Mouse (Mus musculus) kidney, postnatal 10 days (tissue): ENCODE data around the gene Olfr688.

Source experiments
- DNase-seq: peaks from one replicate; pipeline ENCODE4 v3.0.0; 2021; ENCODE audit warnings: mixed read lengths

Olfr688 gene

DNA sequence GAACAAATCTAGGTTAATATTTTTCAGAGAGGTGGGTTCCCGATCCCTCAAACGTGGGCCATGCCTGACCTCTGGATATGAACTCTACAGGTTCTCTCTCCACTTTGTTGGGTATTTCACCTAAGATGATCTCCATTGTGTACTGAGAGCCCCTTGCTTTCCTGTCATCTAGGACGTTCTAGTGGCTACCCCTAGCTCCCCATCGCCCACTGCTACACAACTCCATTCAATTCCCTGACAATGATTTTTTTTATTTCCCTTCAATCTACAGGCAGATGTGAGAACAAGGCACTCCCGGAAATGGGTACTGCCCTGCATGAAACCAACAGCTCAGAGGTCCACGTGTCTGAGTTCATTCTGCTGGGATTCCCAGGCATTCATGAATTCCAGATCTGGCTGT lies at the start of gene Olfr688:
Gene Olfr688 (plus strand): TSS at position 301 of the 400 bp plus-strand sequence.
- no peak for DNase-seq

DNA sequence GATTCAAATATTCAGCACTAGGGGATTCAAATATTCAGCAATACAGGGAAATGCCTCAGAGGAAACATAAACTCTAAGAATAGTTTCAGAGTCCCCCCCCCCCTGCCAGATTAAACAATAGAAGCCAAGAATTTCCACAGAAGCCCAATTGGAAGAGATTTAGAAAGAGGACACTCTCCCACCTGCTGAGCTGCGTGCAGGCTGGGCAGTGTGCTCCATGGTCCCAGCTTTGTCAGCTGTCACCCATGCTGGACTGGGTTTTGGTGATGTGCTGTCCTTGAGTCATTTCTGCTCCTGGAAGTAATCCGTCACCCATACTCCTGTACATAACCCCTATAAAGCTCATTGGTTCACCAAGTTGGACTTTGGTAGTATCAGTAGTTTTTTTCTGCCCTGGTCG lies 40.2 kb upstream of the Olfr688 start:
- DNase-seq, result peak; percentile 10

DNA sequence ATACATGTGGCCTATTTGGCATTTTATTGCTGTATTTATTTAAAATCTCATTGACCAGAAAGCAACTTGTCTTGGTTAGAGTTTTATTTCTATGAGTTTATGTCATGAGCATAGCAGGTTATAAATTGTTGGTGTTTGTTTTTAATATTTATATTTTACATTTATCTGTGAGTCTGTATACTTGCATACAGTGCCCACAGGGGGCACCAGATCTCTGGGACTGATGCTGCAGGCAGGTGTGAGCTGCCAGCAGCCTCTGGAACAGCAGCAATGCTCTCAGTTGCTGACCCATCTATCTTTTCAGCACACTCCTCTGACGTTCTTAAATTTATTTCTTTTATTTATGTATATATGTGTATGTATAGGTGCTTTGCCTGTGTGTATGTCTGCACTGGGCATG lies 39.7 kb upstream of the Olfr688 start:
- DNase-seq, result peak; percentile 16

DNA sequence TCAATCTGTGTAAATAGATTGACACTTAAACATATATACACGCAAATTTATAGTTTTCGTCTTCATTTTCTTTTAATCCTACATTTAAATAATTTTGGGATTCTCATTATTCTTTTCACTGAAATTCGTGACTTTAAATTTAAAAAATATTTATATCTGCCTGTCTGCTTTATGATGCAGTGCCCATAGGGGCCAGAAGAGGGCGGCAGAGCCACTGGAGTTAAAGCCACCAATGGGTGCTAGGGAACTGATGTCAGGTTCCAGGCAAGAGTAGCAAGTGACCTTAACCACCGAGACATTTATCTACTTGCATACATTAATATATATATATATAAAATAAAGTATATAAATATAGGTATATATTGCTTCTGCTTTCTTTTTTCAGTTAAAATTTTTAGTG lies 31.2 kb upstream of the Olfr688 start:
- DNase-seq, result peak; percentile 41

DNA sequence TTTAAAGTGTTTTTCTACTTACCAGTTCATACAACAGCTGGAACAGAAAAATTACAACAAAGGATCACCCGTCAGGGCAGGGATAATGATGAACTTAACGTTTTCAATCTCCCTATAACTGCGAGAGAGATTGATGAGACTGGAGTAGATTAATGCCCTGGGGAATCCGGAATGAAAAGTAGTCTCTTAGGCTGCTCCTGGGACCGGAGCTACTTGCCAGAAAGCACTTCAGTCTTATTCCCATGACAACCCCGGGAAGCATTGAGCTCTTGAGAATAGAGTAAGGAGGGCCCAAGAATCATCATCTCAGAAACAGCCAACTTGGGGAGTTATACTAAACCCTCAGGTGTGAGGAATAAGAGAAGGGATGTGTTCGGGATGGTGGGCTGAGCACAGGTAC lies 15.5 kb upstream of the Olfr688 start:
- DNase-seq, result no peak

DNA sequence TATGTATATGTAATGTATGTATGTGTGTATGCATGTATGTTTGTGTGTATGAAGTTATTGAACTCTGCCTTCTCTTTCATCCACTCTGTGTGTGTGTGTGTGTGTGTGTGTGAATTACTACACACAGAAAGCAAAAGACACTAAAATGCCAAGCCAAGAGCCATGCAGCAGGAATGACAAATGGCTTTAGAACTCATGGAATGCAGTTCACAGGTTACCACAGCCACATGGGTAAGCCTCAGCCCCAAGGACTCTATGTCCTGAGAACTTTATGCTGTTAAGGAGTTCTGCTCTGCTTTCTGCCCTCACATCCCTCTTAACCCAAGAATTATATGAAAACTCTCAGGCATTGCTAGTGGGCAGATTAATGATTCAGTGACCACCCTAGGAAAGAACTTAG lies 2.2 kb downstream of the Olfr688 start:
- no peak for DNase-seq

DNA sequence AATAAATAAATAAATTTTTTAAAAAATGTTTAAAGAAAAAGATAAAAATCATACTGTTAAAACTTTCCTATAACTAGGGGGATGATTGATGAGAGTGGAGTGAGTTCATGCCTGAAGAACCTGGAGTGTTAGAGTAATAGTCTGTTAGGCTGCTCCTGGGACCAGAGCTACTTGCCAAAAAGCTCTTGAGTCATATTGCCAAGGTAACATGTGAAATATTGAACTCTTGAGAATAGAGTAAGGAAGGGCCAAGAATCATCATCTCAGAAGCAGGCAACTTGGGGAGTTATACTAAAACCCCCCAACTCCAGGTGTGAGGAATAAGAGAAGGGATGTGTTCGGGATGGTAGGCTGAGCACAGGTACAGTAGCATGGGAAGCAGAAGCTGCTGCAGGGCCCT lies 23.0 kb downstream of the Olfr688 start, which contains the start of gene Olfr689:
Gene Olfr689 (plus strand): TSS at position 301 of the 400 bp plus-strand sequence.
- no peak for DNase-seq

DNA sequence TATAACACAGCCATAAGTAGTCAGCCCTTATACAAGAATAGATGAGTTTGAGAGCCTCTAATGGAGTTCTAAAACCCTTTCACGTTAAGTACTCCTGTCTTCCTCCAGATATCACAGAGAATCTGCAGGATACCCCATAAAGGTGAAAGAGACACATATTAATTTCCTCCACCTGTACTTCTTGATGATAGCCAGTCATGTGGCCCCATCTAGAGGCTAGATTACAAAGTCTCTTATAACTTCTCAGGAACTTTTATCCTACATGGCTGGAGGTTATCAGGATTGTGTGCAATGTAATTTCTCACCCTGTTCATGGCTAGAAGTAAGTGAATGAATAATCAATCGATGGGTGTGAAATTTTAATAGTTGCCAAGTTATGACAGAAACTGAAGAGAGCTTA lies 37.4 kb downstream of the Olfr688 start:
- DNase-seq, result no peak

DNA sequence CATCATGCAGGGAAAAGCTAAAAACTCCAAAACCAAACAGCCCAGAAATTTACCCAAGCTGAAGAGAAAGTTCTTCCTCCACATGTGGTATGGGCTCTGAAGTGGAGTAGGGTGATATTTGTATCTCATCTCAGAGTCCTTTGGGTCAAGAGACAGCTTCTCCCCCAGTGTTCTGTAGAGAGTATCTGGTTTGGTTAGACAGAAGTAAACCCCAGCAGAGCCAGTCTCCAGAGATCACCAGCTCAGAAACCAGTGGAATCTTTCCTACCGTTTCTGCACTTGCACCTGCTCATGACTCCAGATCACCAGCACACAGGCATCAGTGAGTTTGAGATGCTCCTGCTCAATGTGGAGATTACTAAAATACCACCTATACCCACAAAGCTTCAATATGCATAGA lies 46.1 kb downstream of the Olfr688 start, which contains the start of gene Olfr690:
Gene Olfr690 (minus strand): TSS at position 101 of the 400 bp plus-strand sequence.
- no peak for DNase-seq
